Mouse (Mus musculus) spleen, adult 2 months (tissue): ENCODE data around the gene Oas3.

ENCODE experiments used
- CTCF ChIP-seq: fragments of 200-500 bp; IDR thresholded peaks from 2 replicates; pipeline ENCODE4 v1.5.1; 2011; ENCODE audit warnings: mild to moderate bottlenecking, inconsistent platforms; ENCODE audit not compliant: insufficient read depth, insufficient read length, insufficient replicate concordance; ENCODE audit errors: extremely low read depth
- POLR2A ChIP-seq: fragments of 200-500 bp; IDR thresholded peaks from 2 replicates; pipeline ENCODE4 v1.6.1; 2011; ENCODE audit warnings: low read depth, low read length, inconsistent platforms

DNA sequence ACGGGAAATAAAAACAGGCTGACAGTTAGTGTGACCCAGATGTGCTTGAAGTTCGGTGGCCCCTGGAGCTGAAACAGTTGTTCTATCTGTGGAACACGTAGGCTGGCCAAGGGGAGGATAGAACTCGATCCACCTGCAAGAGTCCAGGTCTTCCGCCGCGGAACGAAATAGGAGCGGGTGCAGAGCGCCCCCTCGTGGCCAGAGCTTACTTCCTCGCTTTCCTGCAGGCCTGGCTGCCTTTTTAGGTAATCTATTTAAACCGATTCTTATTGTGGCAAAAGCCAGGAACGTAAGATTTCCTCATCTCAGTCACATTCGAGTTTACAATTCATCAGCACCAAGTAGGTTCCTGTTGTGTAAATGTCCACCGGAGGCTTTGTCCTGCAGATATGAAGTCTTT is 63.1 kb downstream of the Oas3 start:
- TF ChIP-seq CTCF (peak; percentile 97), POLR2A (no peak)
